Mouse (Mus musculus): ENCODE measurements at regions not wholly inside any gene's neighbourhood (a gene's known extent, or its start where the extent isn't known, plus 50 kb on each side); places are given as distances from the start of the nearest gene placed in this dataset.

DNA sequence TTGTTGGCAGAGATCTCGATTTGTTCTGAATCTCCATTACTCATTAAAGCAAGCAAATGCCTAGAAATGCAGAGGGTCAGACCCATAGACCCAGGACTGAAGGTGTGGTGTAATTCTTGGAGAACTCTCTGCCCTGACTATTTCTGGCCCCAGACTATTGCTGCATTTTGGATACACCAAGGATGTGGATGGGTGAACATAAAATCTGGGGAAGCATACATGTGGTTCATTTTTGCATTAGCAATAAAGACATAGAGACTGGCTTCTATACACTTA is 303.0 kb downstream of the Meis1 start:
- no peak for DNase-seq (ENCODE audit: low read depth, low spot score)

DNA sequence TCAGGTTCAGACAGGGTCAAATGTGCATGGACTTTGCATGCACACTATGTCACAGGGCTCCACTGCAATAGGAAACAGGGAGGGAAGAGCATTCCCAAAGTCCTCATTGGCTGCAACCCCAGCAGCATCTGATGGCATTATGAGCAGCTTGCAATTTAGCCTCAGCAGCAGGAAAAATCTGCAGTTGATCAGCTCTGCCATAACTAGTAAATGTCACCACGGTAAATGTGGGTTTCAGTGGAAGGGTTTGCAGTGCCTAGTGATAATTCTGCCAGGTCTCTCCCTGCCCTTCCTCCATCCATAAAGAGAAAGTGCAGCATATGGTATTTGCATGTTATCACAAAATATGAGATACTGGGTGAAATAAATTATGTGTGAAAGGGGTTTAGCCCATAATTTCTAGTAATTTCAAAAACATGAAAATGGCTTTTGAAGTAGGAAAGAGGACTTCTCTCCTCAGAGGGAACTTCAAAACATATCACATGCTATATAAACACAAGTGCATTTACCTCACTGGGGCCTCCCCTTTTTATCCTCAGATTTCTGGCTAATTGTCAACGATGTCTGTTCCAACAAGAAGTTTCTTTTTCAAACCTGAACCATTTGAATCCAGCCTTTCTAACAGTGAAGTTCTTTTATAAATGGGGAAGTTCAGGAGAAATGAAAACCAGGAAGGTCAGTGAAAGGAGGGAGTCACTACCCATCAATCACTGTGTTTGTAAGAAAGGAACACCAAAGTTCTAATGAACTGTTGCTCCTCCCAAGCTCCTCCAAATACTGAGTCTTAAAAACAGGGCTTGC is 303.5 kb downstream of the Meis1 start:
- DNase-seq (ENCODE audit: low read depth, low spot score): peak; percentile 20

DNA sequence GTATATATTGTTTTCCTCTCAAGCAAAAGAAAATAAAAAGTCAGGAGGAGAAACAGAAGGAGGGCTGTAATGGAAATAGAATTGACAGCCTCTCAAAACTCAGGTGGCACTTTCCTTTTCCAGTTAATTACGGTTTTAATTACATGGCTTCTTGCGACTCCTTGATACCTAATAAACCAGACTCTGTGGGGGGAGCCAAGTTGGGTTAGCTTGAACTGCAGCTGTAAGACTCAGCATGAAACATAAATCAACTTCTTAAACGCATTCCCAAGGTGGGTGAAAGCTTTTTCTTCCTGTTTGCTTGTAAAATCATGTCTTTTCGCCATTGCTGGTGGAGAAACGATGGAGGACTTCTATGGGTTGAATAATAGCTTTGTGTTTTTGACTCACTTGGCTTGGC is 304.4 kb downstream of the Meis1 start:
- peak; percentile 74 for DNase-seq (ENCODE audit: low read depth, low spot score)

DNA sequence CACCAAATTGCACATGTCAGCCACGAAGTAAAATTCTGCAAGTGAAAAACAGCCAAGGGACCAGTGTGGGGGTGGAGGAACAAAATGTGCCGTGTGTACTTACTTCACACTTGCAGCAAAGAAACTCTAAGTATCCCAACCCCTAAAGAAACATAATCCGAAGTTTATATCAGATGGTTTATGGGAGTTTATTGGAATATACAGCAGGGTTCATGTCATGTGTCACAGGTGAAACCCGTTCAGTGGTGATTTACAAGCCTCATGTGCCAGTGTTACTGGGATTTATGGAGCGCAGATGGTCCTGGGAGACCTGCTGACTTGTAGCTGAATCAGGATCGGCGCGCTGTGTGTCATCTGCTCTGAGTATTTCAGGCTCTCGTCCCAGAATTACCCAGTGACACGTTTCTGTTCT is 306.1 kb downstream of the Meis1 start:
- peak; percentile 85 for DNase-seq (ENCODE audit: low read depth, low spot score)

DNA sequence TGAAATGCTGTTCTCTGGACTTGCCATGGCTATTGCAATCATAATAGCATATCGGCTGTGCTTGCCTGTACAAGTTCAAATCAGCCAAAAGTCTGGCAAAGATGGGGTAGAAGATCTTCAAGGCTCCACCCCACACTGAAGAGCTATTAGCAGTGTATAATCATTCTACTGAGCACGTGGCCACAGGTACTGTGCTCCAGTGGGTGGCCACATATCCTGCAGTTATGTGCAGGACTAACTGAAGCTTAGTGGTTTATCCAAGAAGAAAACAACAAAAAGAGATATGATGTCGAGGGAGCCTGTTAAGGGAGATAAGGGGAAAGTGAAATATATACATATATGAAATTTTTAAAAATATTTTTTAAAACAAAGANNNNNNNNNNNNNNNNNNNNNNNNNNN is 309.2 kb downstream of the Meis1 start:
- no peak for DNase-seq (ENCODE audit: low read depth, low spot score)

DNA sequence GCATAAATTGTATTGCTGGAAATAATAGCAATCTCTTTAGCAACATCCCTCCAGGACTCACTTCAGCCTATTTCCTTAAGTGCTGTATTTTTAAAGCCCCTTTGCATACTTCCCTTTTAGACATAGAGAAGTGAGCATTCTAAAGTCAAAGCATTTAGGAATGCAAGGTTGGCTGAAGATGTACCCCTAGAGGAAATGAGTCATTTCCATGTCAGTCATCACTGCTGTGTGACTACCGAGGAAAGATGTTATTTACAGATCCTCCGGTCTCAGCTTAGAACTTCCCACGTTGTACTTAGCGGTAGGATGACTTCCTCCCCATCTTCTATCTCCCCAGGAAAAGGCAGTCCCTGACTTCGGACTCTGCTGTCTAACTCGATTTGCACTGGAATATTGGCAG is 337.2 kb downstream of the Meis1 start:
- DNase-seq (ENCODE audit: low read depth, low spot score): no peak

DNA sequence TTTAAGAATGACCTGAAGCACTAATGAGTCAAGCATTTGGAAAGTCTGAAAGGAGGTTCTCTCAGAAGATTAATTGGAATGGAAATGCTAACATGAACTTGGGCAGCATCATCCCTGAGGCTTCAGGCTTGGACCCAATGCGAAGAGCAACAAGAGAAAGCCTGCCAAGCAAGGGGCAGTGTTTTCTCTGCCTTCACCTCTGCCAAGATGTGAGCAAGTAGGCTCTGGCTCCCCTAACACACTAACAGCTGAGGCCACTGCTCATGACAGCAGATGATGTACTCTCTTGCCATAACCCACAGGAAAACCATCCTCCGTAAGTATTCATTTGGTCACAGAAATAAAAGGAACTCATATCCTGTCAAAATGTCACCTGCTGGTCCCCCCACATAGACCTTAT is 341.9 kb downstream of the Meis1 start:
- no peak for DNase-seq (ENCODE audit: low read depth, low spot score)

DNA sequence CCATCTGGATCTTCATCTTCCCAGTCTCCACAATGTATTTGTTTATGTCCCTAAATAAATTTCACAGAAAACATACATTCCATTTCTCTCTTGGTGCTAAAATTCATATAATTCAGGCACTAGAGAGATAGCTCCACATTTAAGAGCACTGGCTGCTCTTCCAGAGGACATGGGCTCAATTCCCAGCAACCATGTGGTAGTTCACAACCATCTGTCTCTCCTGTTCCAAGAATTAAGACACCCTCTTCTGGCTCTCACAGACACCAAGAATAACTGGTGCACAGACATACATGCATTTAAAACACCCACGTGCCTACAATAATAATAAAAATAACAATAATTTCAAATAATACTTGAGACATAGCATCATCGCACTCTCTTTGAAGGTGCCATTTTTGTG is 347.8 kb downstream of the Meis1 start:
- no peak for DNase-seq (ENCODE audit: low read depth, low spot score)

DNA sequence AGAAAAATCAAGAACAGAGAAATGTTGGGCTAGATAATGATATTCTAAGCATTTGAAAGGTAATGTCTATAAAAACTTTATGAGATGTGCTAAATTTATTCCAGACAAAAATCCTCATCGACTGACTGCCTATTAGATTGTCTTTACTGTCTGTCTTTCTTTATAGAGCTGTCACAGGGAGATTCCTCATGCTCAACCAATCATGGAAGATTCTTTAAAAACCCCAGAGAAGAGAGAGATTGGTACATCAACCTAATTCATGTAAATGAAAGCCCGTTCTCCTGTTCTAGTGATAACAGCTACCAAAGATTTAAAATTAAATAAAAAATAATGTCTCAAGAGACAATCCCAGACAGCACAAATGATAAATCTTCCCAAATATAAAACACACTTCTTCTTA is 349.5 kb downstream of the Meis1 start:
- no peak for DNase-seq (ENCODE audit: low read depth, low spot score)

DNA sequence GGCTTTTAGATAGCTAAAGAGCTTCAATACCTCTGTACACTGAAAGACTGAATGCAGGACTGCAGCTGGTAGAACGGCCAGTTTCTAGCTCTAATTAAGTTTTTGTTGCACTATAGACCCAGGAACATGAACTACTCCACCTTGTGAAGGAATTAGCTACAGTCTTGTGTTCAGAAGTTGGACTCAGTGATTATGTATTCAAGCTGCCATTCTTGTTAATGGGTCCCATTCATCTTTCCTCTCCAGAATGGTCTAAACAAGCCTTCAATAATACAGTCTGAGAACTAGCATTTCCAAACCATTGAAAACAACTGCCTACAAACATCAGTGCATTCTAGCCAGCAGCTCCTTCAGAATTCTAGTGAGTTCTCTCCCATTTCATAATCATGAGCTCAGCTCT is 362.4 kb downstream of the Meis1 start:
- no peak for DNase-seq (ENCODE audit: low read depth, low spot score)

DNA sequence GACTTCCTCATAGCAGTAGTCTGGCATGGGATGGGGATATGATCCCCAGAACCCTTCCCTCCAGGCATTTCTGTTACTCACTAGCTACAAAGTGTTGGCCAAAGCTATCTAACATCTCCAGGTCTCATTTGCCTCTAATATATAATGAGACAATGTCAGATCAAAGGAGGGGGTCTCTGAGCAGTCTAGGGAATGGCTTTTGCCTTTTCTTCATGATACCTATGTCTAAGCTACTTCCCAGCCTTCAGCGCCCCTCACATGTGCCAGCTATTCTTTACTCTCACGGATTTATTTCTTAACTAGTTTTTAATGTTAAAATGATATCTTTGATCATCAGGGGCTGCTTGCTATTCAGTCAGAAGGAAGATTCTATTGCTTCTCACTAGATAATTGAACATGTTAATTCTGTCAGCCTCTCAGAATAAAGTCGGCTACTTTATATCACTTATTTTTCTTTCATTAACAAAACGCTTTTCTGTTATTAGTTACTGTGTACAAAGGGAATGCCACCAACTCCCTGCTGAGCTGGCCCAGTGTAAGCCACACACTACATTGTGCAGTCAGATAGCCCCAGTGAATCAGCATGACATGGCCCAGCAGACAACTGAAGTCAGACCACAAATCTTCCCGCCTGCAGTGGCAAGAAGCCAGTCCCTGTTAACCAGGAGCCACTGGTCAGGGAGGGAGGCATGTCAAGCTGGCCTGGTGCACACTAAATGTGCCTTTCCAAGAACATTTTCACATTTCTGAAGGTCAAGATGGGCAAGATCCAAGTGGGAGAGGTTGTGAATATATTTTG is 386.6 kb downstream of the Meis1 start:
- DNase-seq (ENCODE audit: low read depth, low spot score): no peak

DNA sequence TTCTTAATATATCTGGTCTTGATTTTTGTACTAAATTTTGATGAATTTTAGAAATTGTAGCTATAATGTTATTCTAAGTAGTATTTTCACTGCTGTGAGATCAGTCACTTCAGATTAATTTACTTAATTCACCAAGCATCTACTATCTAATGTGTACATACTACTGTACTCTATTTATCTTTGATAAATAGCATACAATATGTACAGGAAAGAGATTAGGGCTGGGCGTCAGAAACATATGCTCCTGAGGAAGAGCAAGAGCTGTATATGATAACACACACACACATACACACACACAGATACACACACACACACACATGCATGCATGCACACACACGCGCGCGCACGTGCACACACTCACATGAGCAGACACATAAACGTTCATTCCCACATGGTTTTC is 387.2 kb downstream of the Meis1 start:
- no peak for DNase-seq (ENCODE audit: low read depth, low spot score)

DNA sequence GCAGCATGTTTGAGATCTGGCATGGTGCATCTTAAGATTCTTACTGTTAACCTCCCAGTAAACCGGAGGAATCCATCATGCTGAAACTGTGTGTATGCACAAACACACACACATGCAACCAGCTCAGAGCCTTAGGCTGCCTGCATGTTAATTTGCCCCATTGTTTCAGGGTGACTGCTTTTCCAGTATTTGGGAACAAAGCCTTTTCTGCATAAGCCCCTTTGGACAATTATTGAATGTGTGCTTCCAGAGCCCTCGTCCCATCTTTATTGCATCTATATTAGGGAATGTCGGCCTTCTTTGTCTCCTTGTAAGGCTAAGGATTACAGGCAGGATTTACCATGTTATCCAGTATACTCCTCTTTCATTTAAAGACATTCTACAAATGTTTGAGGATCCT is 397.0 kb downstream of the Meis1 start:
- DNase-seq (ENCODE audit: low read depth, low spot score): no peak

DNA sequence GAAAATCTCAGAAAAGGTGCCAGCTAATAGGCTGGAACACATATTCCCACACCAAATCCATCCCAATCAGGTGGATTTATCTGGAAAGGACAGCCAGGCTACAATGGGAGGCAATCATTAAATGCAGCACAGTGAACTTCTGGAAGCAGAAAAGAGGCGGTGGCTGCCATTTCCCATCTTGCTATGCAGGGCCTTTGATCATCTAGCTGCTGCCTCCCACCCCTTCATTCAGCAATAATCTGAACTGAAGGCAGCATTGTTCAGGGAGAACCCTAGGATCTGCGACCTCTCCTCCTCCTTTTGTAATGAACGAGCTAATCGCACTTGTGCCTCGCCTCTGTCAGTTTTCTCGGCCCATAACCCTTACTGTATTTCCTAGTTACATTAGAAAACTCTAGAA is 413.9 kb downstream of the Meis1 start:
- no peak for DNase-seq (ENCODE audit: low read depth, low spot score)

DNA sequence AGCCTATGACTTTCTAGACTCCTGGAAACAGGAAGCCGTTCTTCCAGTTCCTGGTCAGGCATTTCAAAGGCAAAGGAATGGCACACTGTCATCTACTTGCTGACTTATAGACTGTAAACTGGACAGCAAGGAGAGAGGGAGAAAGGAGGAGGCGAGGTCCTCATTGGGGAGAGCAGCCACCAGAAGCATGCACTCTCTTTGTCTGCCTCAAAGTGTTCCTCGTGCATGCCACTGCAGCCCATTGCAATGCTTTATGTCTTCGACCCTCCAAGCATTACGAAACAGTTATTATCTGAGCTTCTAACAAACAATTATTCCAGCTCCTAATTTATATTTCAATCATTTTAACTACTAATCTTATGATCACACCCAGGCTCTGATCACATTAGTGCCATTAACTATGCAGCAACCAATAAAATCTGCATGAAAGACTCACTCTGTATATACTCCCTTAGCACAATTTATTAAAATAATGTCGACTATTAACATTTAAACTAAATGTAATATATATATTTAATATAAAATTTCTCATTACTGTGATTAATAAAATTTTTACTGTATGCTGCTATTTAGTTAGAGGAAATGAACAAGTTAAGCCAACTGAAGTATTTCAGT is 417.1 kb downstream of the Meis1 start:
- DNase-seq (ENCODE audit: low read depth, low spot score): no peak

DNA sequence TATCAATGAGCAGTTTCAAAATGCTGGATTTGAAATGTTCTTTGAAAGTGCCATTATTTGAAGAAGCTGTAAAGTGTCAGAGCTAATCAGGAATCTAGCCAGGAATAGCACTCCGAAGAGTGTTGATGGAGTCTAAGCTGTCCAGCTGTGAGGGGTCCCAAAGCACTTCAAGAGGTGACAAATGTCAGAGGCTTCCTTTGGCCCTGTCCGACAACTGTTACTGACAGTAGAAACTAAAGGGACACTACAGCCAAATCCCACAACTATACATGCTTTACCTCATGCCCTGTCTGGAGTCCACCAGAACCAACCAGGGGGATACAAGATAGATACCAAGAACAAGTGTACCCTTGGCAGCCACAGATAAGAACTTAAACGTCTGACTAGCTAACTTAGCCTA is 420.4 kb downstream of the Meis1 start:
- DNase-seq (ENCODE audit: low read depth, low spot score): no peak

DNA sequence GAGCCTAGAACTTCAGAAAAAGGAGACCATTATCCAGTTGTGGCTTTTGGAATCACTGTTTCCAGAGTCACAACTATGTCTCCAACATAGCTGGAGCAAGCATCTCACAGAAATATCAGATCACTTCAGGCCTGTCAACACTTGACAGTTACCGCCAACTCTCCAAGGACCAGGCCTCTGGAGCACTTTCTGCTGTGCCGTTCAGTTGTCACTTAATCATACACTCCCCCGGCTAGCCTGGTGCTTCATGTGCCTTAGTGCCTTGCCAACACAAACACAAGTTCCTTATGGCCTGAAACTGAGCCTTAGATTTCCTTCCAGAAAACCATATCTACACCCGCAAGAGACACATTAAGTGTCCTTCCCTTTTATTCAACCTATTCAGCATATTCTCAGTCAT is 421.8 kb downstream of the Meis1 start:
- DNase-seq (ENCODE audit: low read depth, low spot score): no peak

DNA sequence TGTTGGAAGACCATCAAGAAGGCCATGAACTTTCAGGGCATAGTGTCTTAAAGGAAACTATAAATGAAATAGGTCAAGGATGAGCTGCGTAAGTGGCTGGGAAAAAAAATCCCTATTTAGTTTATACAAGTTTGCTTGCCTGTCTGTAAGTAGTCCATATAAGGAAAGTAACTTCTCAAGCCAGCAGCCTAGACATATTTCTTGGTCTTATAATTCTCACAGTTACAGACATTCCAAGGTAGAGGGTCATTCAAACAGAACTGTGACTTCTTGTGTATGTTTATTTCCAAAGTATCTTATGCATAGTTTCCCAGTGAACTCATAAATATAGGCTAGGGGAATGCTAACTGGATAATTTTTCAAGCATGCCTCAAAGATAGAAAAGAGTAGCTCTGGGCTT is 428.3 kb downstream of the Meis1 start:
- no peak for DNase-seq (ENCODE audit: low read depth, low spot score)

DNA sequence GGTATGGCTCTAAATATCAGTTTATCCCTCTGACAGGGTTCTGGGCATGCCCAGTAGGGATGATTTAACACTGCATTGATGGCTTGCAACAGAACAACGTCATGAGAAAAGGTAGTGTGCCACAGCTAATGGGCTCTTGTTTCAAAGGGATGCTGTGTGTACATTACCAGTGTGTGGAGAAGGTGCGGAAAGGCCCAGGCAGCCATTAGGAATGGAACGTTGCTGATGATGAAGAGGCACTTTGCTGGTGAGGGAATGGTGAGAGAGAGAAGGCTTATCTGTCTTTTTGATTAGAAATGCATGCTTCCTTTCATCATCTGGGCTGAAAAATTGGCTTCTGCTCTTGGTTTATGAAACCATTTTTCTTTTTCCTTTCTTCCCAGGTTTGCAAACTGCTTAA is 432.3 kb downstream of the Meis1 start:
- peak; percentile 58 for DNase-seq (ENCODE audit: low read depth, low spot score)

DNA sequence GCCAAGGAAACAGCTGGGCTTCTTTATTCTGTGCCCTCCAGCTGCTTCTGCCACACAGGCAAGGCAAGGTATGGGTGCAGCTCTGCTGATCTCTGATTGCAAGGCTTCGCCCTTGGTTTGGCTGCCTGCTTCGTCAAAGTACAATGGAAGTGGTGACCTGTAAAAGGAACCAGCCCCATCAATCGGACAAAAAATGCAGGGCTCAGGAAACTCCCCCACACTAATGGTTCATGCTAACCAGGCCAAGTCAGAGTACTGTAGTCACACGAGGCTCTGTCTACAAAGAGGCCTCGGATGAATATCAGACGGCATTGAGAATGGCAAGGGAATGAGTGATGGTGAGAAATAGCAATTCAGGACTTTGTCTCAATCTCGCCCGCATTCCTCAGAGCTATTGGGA is 433.8 kb downstream of the Meis1 start:
- DNase-seq (ENCODE audit: low read depth, low spot score): no peak

DNA sequence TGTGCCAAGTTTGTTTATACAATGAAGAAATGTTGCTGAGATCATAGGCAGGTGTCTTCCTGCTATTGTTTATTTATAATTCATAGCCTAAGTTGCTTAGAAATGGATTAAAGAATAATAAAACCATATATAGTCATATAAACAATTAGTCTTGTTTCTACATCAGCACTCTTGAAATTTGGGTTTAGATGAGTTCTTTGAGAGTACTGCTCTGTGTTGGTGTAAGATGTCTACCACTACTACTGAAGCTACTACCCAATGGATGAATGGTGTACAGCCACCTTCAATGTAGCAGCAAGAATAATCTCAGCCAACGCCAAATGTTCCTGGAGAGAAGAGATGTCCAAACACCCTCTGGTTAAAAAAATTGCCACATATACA is 436.0 kb downstream of the Meis1 start:
- no peak for DNase-seq (ENCODE audit: low read depth, low spot score)

DNA sequence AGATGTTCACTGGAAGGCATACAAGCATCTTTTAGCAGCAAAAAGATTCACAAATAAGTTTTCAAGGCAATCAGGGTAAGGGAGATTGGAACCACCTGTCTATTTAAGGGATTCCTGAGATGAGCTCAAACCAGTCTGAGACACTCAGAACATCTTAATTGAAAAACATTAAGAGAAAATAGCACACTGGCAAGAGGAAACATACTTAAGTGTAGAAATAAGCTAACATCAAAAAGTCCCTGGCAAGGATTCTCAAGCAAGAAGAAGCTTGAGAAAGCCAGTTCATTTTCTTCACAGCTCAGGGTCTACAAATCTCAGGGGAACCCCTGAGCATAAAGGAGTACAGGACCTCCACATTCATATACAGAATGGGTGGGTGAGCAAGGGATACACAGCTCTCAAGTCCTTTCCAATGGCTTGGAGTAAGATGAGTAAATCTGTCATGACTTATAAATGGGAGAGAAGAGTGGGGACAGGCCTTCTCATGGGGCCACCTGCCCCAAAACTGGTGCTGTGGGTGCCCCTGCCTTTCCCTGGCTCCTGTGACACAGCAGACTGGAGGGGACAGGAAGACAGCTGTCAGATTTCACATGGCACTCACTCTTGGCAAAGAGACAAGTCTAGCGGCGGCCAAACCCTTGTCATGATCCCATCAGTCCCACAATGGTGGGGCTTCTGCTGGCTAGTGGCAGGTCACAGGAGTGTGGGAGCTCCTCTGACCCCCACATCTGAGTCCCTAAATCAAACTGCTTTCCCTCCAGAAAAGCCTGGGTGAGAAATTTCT is 436.6 kb downstream of the Meis1 start:
- DNase-seq (ENCODE audit: low read depth, low spot score): no peak

Data from forelimb bud, embryonic 11.5 days (tissue).